Mouse (Mus musculus) hindbrain, embryonic 14.5 days (tissue): ENCODE measurements around the gene Ninj2. TPM values are rescaled to one million over a fixed set of nuclear protein-coding genes. Genes with fewer than 3 reads are reported as not detected.
A peak's percentile ranks its signal among the peaks of the same experiment; 100 is the strongest.

Experiments
- ATAC-seq: fragments of 200-750 bp; cut with Nextera tagmentation; 2 replicates; pipeline ENCODE4 v1.8.0; 2017; ENCODE audit warnings: moderate number of reproducible peaks, mild to moderate bottlenecking, moderate TSS enrichment, moderate library complexity; ENCODE audit not compliant: low FRiP score
- DNase-seq: peaks from one replicate; pipeline ENCODE4 v3.0.0-alpha.2; 2015; ENCODE audit warnings: low spot score
- H3K27ac ChIP-seq: fragments of 300-500 bp; sonication (generic); 2 replicates; pipeline ENCODE4 v1.5.1; 2014; ENCODE audit warnings: mild to moderate bottlenecking, moderate library complexity
- H3K27me3 ChIP-seq: fragments of 300-500 bp; sonication (generic); 2 replicates; pipeline ENCODE4 v1.6.1; 2014; ENCODE audit warnings: mild to moderate bottlenecking, low read length, mixed read lengths; ENCODE audit not compliant: control insufficient read depth, insufficient read depth
- H3K36me3 ChIP-seq: fragments of 300-500 bp; sonication (generic); replicated peaks from 2 replicates; pipeline ENCODE4 v1.6.1; 2014; ENCODE audit not compliant: control insufficient read depth, insufficient read depth
- H3K4me1 ChIP-seq: fragments of 300-500 bp; sonication (generic); replicated peaks from 2 replicates; pipeline ENCODE4 v1.6.1; 2014; ENCODE audit warnings: antibody characterized with exemption, low read length, mixed read lengths; ENCODE audit not compliant: control insufficient read depth, insufficient read depth
- H3K4me2 ChIP-seq: fragments of 300-500 bp; sonication (generic); replicated peaks from 2 replicates; pipeline ENCODE4 v1.6.1; 2014; ENCODE audit warnings: mild to moderate bottlenecking, moderate library complexity
- H3K4me3 ChIP-seq: fragments of 300-500 bp; sonication (generic); replicated peaks from 2 replicates; pipeline ENCODE4 v1.5.1; 2014; ENCODE audit warnings: mild to moderate bottlenecking, low read length
- H3K9ac ChIP-seq: fragments of 300-500 bp; sonication (generic); 2 replicates; pipeline ENCODE4 v1.6.1; 2014
- H3K9me3 ChIP-seq: fragments of 300-500 bp; sonication (generic); 2 replicates; pipeline ENCODE4 v1.6.1; 2016; ENCODE audit warnings: low read length; ENCODE audit not compliant: control insufficient read depth
- WGBS: fragments of 180-500 bp; shearing (Covaris S2); extraction: QIAGEN DNeasy Blood & Tissue Kit; methylation state at CpG from one replicate; pipeline ENCODE4 v1.1.7; 2014; 5-methylcytosine and 5-hydroxymethylcytosine counted together
- polyA plus RNA-seq: library from polyadenylated mRNA; unstranded; fragments of >200 nt; fragmentation: Nextera tagmentation; extraction: Ambion mirVana; gene quantifications from 2 replicates; pipeline ENCODE4 v1.2.1, GENCODE M21; 2014

The Ninj2 gene
- polyA plus RNA-seq, 1 experiment from 2014 or later: not detected

DNA sequence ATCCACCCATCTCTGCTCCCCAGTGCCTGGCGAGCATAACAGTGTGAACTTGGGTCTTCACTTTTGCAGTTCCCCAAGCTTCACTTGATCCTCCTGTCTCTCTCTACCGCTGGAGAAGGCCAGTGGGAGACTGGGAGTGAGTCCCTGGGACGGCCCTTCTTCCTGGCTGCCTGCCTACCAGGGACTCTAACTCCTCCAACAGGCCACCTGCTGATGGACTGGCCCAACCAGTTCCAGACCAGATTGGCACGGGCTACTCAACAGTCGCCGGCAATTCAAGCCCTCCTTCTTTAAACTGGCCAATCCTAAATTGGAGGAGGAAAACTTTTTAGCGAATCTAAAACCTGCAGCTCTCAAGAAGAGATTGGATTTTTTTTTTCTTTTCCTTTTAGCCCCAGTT is 101.8 kb downstream of the Ninj2 start:
- Histone ChIP-seq H3K9me3 (no peaks in the 10 kb centered on the region), H3K27ac (no peak overlapping the region), H3K36me3 (no peaks in the 10 kb centered on the region), H3K4me2 (no peak overlapping the region), H3K4me1 (no peaks in the 10 kb centered on the region), H3K9ac (no peak overlapping the region), H3K27me3 (no peaks in the 10 kb centered on the region), H3K4me3 (no peak overlapping the region)
- DNase-seq (no peak), ATAC-seq (no peak)
- 26% methylated on average over 7 of the region's 7 CpGs for WGBS

- H3K36me3 ChIP-seq: no peaks in the 10 kb centered on the region
- WGBS: 37% methylated on average over 2 of the region's 2 CpGs
- no peak overlapping the region for H3K27ac ChIP-seq
- H3K9me3 ChIP-seq: no peaks in the 10 kb centered on the region
- H3K4me2 ChIP-seq: no peak overlapping the region
- ATAC-seq (no peak), DNase-seq (no peak)
- no peaks in the 10 kb centered on the region for H3K4me1 ChIP-seq
- H3K27me3 ChIP-seq: no peaks in the 10 kb centered on the region
- no peak overlapping the region for H3K4me3 ChIP-seq
- no peak overlapping the region for H3K9ac ChIP-seq
These were observed 103.7 kb downstream of the Ninj2 start for GRCm38 (mm10) chr6:120196837-120197236.

GRCm38 (mm10) chr6:120197964-120198363 is 104.8 kb downstream of the Ninj2 start:
- H3K9ac ChIP-seq: no peak overlapping the region
- H3K4me2 ChIP-seq: no peak overlapping the region
- no peaks in the 10 kb centered on the region for H3K27me3 ChIP-seq
- ATAC-seq: no peak
- no peaks in the 10 kb centered on the region for H3K9me3 ChIP-seq
- peak; percentile 77 for DNase-seq
- H3K4me1 ChIP-seq: peaks cover 6% of the 10 kb centered on the region
- no peak overlapping the region for H3K27ac ChIP-seq
- H3K4me3 ChIP-seq: no peak overlapping the region
- H3K36me3 ChIP-seq: no peaks in the 10 kb centered on the region
- whole genome bisulfite sequencing: 35% methylated on average over 9 of the region's 9 CpGs

GRCm38 (mm10) chr6:120199638-120200394 is 106.7 kb downstream of the Ninj2 start:
- 0 out of 2 replicates have a peak, but pooled peaks have one; percentile 21 for ATAC-seq
- WGBS: 15% methylated on average over 10 of the region's 10 CpGs
- H3K27me3 ChIP-seq: no peaks in the 10 kb centered on the region

DNA sequence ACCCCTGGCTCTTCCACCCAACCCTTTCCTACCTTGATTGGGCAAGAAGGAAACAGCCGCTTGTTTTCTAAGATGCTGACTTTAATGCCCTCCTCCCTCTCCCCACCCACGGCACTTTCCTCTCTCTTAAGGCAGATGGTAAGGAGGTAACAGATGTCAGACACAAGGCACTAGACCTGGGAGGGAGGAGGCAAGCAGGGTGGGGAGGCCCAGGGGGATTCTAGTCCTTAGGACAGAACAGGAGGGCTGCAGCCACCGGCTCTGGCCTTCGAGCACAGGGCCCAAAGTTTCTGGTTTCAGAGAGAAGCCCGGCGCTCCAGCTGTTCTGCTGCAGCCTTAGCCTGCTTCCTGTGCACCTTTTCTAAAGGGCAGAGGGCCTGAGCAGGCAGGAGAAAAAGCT is 108.8 kb downstream of the Ninj2 start:
- no peak for ATAC-seq

More at GRCm38 (mm10) chr6:120199638-120200394, 106.7 kb downstream of the Ninj2 start:
- peaks cover 6% of the 10 kb centered on the region for H3K4me1 ChIP-seq
- no peak overlapping the region for H3K4me2 ChIP-seq
- no peaks in the 10 kb centered on the region for H3K36me3 ChIP-seq
- H3K27ac ChIP-seq: no peak overlapping the region
- H3K9ac ChIP-seq: no peak overlapping the region
- no peak overlapping the region for H3K4me3 ChIP-seq
- no peak for DNase-seq
- H3K9me3 ChIP-seq: no peaks in the 10 kb centered on the region

DNA sequence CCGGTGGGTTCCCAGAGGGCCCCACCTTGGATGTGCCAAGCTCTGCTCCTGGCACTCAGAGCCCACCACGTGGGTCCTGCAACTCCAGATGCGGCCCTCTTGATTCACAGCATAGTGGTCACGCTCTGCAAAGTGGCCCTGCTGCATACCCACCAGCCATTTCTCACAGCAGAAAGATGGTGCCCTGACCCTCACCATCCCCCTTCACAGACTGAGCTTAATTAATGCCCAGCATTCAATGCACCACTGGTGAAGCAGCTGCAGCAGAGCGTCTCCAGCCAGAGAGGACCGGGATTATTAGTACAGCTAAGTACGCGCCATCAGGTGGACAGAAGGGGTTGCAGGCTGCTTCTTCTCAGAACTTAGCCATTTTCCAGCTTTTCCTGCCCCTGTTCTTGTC is 109.3 kb downstream of the Ninj2 start:
- H3K36me3 ChIP-seq: no peaks in the 10 kb centered on the region
- no peak overlapping the region for H3K4me3 ChIP-seq
- peaks cover 6% of the 10 kb centered on the region for H3K4me1 ChIP-seq
- H3K27me3 ChIP-seq: no peaks in the 10 kb centered on the region
- H3K9ac ChIP-seq: no peak overlapping the region
- WGBS: 24% methylated on average over 8 of the region's 8 CpGs
- no peak overlapping the region for H3K27ac ChIP-seq
- no peak overlapping the region for H3K4me2 ChIP-seq
- peak; percentile 54; the same call in 1 of the 2 replicates for ATAC-seq
- DNase-seq: no peak
- no peaks in the 10 kb centered on the region for H3K9me3 ChIP-seq

More for the DNA sequence above, 108.8 kb downstream of the Ninj2 start:
- H3K27me3 ChIP-seq: no peaks in the 10 kb centered on the region
- no peak overlapping the region for H3K27ac ChIP-seq
- H3K9me3 ChIP-seq: no peaks in the 10 kb centered on the region
- no peak overlapping the region for H3K9ac ChIP-seq
- H3K4me2 ChIP-seq: no peak overlapping the region
- peaks cover 6% of the 10 kb centered on the region for H3K4me1 ChIP-seq
- DNase-seq: no peak
- no peak overlapping the region for H3K4me3 ChIP-seq
- WGBS: 52% methylated on average over 6 of the region's 6 CpGs
- no peaks in the 10 kb centered on the region for H3K36me3 ChIP-seq

- Histone ChIP-seq H3K9ac (no peak overlapping the region), H3K4me2 (no peak overlapping the region), H3K36me3 (no peaks in the 10 kb centered on the region), H3K4me1 (peaks cover 6% of the 10 kb centered on the region), H3K4me3 (no peak overlapping the region), H3K9me3 (no peaks in the 10 kb centered on the region), H3K27me3 (no peaks in the 10 kb centered on the region), H3K27ac (no peak overlapping the region)
- no peak for DNase-seq
- 91% methylated on average over 5 of the region's 5 CpGs for WGBS
- ATAC-seq: no peak
These were observed 113.4 kb downstream of the Ninj2 start for GRCm38 (mm10) chr6:120206586-120206985.

DNA sequence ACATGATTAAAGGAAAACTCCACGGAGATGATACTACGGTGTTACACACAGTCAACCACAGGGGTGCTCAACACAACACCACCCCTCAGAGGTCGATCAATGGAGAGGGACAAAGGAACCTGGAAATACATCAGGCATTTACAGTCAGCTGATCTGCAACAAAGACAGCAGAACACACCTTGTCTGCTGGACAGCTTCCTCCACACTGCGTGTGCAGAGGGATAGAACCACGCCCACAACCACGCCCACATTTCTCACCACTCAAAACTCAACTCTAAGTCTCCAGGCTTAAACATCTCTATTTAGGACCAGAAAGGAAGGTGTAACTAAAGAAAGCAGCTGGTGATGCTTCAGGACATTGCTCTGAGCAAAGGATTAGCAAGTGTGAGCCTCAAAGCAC is 118.4 kb downstream of the Ninj2 start:
- Histone ChIP-seq H3K4me1 (no peaks in the 10 kb centered on the region), H3K4me2 (no peak overlapping the region), H3K4me3 (no peak overlapping the region), H3K27ac (no peak overlapping the region), H3K9me3 (no peaks in the 10 kb centered on the region), H3K36me3 (no peaks in the 10 kb centered on the region), H3K9ac (no peak overlapping the region), H3K27me3 (no peaks in the 10 kb centered on the region)
- DNase-seq (no peak), ATAC-seq (no peak)
- 81% methylated on average over 6 of the region's 6 CpGs for WGBS

DNA sequence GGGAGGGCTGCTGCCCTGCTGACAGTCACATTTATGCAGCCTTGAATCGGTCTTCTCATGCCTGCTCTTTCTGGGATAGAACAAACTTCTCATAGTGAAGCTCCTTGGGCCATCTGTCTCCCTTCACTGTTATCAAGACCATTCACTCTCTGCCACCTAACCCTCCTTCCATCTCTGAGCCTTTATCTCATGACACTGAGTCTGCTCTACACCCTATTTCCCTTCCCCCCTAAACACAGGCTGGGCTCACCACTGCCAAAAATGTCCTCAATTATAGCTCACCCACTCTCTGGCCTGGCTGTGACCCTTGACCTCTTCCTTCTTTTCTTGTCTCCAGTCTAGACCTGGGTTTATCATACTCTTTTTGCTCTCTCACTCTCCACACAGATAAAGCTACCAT is 123.6 kb downstream of the Ninj2 start:
- 89% methylated on average over 1 of the region's 1 CpGs for WGBS
- no peak for ATAC-seq
- no peak for DNase-seq
- no peak overlapping the region for H3K9ac ChIP-seq
- no peak overlapping the region for H3K4me3 ChIP-seq
- no peak overlapping the region for H3K27ac ChIP-seq
- no peak overlapping the region for H3K4me2 ChIP-seq
- H3K4me1 ChIP-seq: no peaks in the 10 kb centered on the region
- no peaks in the 10 kb centered on the region for H3K36me3 ChIP-seq
- H3K9me3 ChIP-seq: no peaks in the 10 kb centered on the region
- no peaks in the 10 kb centered on the region for H3K27me3 ChIP-seq
